Mouse (Mus musculus) regulatory T cell (primary cell): ENCODE results near the gene 4930524B15Rik.
"Not testable (repeated sequence)": the region's sequence is repeated elsewhere in the genome, so short reads cannot be mapped to it uniquely, and the experiment has no call there.

Experiments used
- in situ Hi-C: fragments of 300-600 bp; cut with MboI, MseI; formaldehyde crosslinking; loops from one replicate; pipeline ENCODE4 v1.15.1; 2025; ENCODE audit warnings: high pct_unique_total_duplicates

4930524B15Rik gene

GRCm38 (mm10) chr11:31965256-31966134 lies at the start of gene 4930524B15Rik:
Gene 4930524B15Rik, plus strand, starts transcription at chr11:31965592.
- in situ Hi-C loops: loop anchor here (25.0 kb wide), 1 partner anchor 703 kb away; no protein-coding TSS in a partner anchor

GRCm38 (mm10) chr11:31917769-31918168 lies 47.6 kb upstream of the 4930524B15Rik start:
- in situ Hi-C loops: no loop called here

GRCm38 (mm10) chr11:31930051-31930450 lies 35.3 kb upstream of the 4930524B15Rik start:
- in situ Hi-C loops: no loop called here

- in situ Hi-C loops: no loop called here
These were observed 29.7 kb upstream of the 4930524B15Rik start for GRCm38 (mm10) chr11:31935652-31936051.

GRCm38 (mm10) chr11:31936910-31937525 lies 28.4 kb upstream of the 4930524B15Rik start:
- in situ Hi-C loops: no loop called here

GRCm38 (mm10) chr11:31940898-31941639 lies 24.3 kb upstream of the 4930524B15Rik start:
- in situ Hi-C loops: no loop called here

GRCm38 (mm10) chr11:31941640-31942638 lies 23.5 kb upstream of the 4930524B15Rik start:
- in situ Hi-C loops: no loop called here

- in situ Hi-C loops: loop anchor here (5.0 kb wide), 1 partner anchor 268 kb away; no protein-coding TSS in a partner anchor
These were observed 19.9 kb upstream of the 4930524B15Rik start for GRCm38 (mm10) chr11:31945471-31945870.

- in situ Hi-C loops: loop anchor here (5.0 kb wide), 1 partner anchor 271 kb away; no protein-coding TSS in a partner anchor
These were observed 16.7 kb upstream of the 4930524B15Rik start for GRCm38 (mm10) chr11:31948462-31949330.

- in situ Hi-C loops: loop anchor here (5.0 kb wide), 1 partner anchor 272 kb away; no protein-coding TSS in a partner anchor
These were observed 16.0 kb upstream of the 4930524B15Rik start for GRCm38 (mm10) chr11:31949331-31949785.

- in situ Hi-C loops: loop anchor here (25.0 kb wide), 1 partner anchor 698 kb away; no protein-coding TSS in a partner anchor
These were observed 5.3 kb upstream of the 4930524B15Rik start for GRCm38 (mm10) chr11:31960071-31960470.

- in situ Hi-C loops: loop anchor here (25.0 kb wide), 1 partner anchor 702 kb away; no protein-coding TSS in a partner anchor
These were observed 1.4 kb upstream of the 4930524B15Rik start for GRCm38 (mm10) chr11:31963993-31964392.

GRCm38 (mm10) chr11:31974132-31974531 lies 8.7 kb downstream of the 4930524B15Rik start:
- in situ Hi-C loops: loop anchor here (25.0 kb wide), 1 partner anchor 712 kb away; no protein-coding TSS in a partner anchor

- in situ Hi-C loops: loop anchor here (25.0 kb wide), 1 partner anchor 713 kb away; no protein-coding TSS in a partner anchor
These were observed 9.4 kb downstream of the 4930524B15Rik start for GRCm38 (mm10) chr11:31974826-31975225.

GRCm38 (mm10) chr11:31975678-31976077 lies 10.3 kb downstream of the 4930524B15Rik start:
- in situ Hi-C loops: no loop called here

GRCm38 (mm10) chr11:31976137-31976536 lies 10.7 kb downstream of the 4930524B15Rik start:
- in situ Hi-C loops: no loop called here

- in situ Hi-C loops: not testable (repeated sequence)
These were observed 14.7 kb downstream of the 4930524B15Rik start for GRCm38 (mm10) chr11:31980089-31980488.

- in situ Hi-C loops: no loop called here
These were observed 16.4 kb downstream of the 4930524B15Rik start for GRCm38 (mm10) chr11:31981830-31982229.
